Mouse (Mus musculus) thymus, postnatal 25 days (tissue): ENCODE data around the gene Lbx1.

Experiments
- DNase-seq: peaks from one replicate; pipeline ENCODE4 v3.0.0; 2022

Gene Lbx1

GRCm38 (mm10) chr19:45209776-45210422, 25.7 kb downstream of the Lbx1 start:
- DNase-seq, result no peak

DNA sequence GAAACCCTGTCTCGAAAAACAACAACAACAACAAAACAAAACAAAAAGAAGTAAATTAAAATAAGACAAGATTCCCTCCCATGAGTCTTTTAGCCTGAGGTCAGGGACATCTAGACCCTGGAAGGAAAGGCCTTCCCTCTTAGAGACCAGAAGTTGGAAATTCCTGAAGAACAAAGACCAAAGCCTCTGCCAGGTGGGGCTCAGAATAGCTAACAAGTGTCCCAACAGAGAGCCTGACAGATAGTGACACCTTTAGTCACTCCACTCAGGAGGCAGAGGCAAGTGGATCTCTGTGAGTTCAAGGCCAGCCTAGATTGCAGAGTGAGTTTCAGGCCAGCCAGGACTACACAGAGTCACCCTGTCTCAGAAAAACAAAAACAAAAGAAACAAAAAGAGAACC, 26.4 kb downstream of the Lbx1 start:
- no peak for DNase-seq

DNA sequence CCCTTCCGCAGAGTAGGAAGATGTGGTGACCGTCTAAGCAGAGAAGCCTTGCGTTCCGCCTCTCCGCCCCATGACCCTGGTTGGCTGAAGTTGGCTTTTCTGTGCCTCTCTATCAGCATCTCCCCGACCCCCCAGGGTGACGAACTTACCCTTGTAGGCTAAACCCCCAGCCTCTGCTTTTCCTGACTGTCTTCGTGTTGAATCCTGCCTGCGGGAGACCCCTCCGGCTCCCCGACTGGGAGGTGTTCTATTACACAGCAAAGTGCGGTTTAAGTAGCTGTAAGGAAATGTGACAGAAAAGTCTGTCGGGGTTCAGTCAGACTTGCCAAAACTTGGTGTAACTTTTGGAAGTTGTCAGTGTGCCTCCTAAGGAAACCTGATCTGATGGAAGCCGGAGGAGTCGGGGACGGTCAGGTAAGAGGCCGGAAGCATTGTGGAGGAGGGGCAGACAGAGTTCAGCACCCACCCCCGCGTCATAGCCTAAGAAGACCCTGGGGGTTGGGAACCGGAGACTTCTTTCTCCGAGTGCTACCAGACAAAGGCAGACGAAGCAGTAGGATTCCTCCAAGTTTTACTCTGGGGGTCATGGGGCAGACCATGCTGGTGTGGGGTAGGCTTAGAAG, 27.1 kb downstream of the Lbx1 start:
- no peak for DNase-seq

DNA sequence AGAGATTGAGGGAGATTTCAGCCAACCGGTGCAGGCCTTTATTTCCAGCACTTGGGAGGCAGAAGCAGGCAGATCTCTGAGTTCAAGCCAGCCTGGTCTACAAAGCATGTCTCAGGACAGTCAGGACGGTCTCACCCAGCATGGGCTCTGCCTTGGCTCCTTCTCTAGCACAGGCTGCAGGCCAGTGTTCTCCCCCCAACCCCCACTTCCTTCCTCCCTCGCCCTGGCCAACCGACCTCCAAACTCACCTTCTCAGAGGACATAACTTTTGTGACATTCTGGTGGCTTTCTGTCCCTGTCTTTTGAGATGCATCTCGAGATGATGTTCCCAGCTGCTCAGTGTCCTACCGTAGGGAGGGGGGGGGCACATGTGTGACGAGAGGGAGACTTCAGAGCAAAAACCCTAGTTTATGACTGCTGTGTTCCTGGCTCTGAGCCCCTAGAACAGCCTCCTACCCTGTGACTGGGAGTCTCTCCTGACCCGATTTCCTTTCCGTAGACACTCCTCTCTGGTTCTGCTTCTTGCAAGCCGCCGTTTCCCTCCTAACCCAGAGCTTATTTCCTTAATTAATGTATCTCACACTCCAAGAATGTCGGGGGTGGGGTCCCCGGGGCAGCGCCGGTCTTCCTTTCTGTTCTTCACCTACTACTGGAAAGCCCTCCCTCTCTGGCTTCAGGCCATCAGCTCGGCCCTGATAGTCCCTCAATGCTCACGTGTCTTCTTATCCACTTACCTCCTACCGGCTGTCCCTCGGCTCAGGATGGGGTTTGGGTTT, 27.8 kb downstream of the Lbx1 start:
- DNase-seq, result no peak

- no peak for DNase-seq
Measured at GRCm38 (mm10) chr19:45207153-45207552, 28.5 kb downstream of the Lbx1 start.

DNA sequence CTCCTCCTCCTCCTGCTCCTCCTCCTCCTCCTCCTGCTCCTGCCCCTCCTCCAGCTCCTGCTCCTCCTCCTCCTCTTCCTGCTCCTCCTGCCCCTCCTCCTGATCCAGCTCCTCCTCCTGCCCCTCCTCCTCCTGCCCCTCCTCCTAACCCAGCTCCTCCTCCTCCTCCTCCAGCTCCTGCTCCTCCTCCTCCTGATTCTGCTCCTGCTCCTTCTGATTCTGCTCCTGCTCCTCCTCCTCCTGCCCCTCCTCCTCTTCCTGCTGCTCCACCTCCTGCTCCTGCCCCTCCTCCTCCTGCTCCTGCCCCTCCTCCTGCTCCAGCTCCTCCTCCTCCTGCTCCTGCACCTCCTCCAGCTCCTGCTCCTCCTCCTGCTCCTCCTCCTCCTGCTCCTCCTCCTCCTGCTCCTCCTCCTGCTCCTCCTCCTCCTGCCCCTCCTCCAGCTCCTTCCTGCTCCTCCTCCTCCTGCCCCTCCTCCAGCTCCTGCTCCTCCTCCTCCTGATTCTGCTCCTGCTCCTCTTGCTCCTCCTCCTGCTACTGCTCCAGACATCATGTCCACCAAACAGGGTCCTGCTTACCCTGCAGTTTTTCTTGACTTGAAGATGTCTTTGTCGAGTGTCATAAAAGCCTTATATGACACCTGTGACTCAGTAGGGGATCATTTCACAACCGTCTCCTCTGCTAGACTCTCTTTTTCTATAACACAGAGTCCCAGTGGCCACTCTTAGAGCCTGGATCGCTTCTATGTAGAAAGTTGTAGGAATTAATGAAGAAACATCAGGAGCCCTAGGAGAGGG, 30.1 kb downstream of the Lbx1 start:
- no peak for DNase-seq

- no peak for DNase-seq
Measured at GRCm38 (mm10) chr19:45196967-45197366, 38.6 kb downstream of the Lbx1 start.

GRCm38 (mm10) chr19:45194651-45195050, 41.0 kb downstream of the Lbx1 start:
- DNase-seq, result no peak
